ENCODE assay signal across 9 mouse cellular contexts in the genomic region with DNA sequence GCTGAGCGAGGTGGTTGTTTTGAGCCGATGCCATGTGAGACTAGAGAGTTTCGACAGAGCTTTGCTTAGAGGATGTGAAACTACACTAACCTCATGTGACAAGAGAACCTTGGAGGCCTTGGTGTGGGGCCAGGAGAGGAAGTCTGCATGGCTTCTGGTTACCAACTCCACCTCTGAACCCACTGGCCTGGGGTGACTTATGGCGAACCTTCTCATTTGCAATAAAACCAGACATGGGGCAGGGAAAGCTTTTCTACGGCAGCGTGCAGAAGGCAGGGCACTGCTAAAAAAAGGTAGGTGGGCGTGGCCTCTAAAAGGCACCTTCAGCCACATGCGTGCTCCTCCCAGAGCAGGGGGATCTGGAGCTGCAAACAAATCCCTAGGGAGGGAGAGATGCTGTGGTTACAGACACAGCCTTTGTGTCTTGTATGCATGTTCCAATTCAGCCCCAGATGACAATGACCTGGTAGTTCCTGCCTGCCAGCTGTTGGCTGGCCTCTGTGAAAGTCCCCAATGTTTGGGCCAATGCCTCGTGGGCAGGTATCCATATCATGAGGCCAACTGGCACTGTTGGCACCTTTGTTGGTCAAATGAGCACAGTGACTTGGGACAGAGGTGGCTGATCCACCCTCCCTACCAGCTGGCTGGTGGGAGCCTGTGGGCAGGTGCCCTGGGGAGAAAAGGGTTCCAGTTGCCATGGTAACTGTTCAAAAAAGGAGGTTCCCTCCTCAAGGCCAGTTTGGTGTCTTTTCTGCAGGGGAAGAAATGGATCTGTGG.
DNase-seq lines count a peak whose midpoint lies in the region; ATAC-seq and TF ChIP-seq lines count a peak whose summit lies in the region.
"Had no signal": no experiment of that assay in that cellular context is flagged by ENCODE, and none has a peak within 500 bp of the region (broad histone marks: within the 10 kb centered on the region; RNA-seq: fewer than 3 reads in every experiment).

No protein-coding gene starts in this region.

- H3K27ac ChIP-seq in hindbrain, embryonic 14.5 days: no peak overlapping the region
- H3K27ac ChIP-seq: heart, embryonic 13.5 days had no signal

- in situ Hi-C loops in Patski (cut with MboI; ENCODE audit: low pct_unique_long_range_greater_than_20kb): no loop called here

- no peak for ATAC-seq in Patski
- peak; percentile 20; the same call in 1 of the 2 replicates for ATAC-seq in erythroid progenitor cell, adult 5-6 weeks (replicated peaks; ENCODE audit: low FRiP score, poor library complexity, severe bottlenecking)
- peak; percentile 46; the same call in 1 of the 2 replicates for ATAC-seq in hindbrain, embryonic 14.5 days (ENCODE audit: low FRiP score)
- peak; percentile 92 for ATAC-seq in monocyte, adult 5-6 weeks (replicated peaks; ENCODE audit: insufficient number of reproducible peaks, low FRiP score, low TSS enrichment, poor library complexity, severe bottlenecking)

- peak; percentile 84 to 89 for DNase-seq in cerebellum, postnatal 10 days
- no peak for DNase-seq in cerebellum, adult 18-20 months
- DNase-seq in Patski (ENCODE audit: low read depth, low spot score): peak; percentile 1
- DNase-seq in hindbrain, embryonic 14.5 days (ENCODE audit: low spot score): no peak
- DNase-seq in left cerebral cortex, adult 9 months (ENCODE audit: low spot score in 2 of 2): peak; percentile 35 to 55
- peak; percentile 56 for DNase-seq in thymus, postnatal 0 days (ENCODE audit: low spot score)

- 66% methylated on average over 9 of the region's 9 CpGs for WGBS in hindbrain, embryonic 14.5 days

- POLR2A ChIA-PET in Patski (lab: Charles Lee): interaction anchor here (0.6 to 1.0 kb wide), 4 partner anchors 9 to 511 kb away, joined by 3 to 5 read pairs (median 4); no protein-coding TSS in a partner anchor

- no peaks in the 10 kb centered on the region for H3K27me3 ChIP-seq in Patski
- H3K27me3 ChIP-seq in hindbrain, embryonic 14.5 days (ENCODE audit: control insufficient read depth, insufficient read depth, low read length): no peaks in the 10 kb centered on the region
- H3K27me3 ChIP-seq: heart, embryonic 13.5 days had no signal

- H3K4me2 ChIP-seq in hindbrain, embryonic 14.5 days (replicated peaks): no peak overlapping the region
- H3K4me2 ChIP-seq: heart, embryonic 13.5 days had no signal

- no peak overlapping the region for H3K4me3 ChIP-seq in hindbrain, embryonic 14.5 days (replicated peaks; ENCODE audit: low read length)
- H3K4me3 ChIP-seq: heart, embryonic 13.5 days had no signal

- CTCF ChIA-PET in Patski (lab: Charles Lee): no interaction called here

- no peaks in the 10 kb centered on the region for H3K36me3 ChIP-seq in hindbrain, embryonic 14.5 days (replicated peaks; ENCODE audit: control insufficient read depth, insufficient read depth)
- H3K36me3 ChIP-seq: heart, embryonic 13.5 days had no signal

- H3K9me3 ChIP-seq in hindbrain, embryonic 14.5 days (ENCODE audit: control insufficient read depth, low read length): no peaks in the 10 kb centered on the region
- H3K9me3 ChIP-seq: heart, embryonic 13.5 days had no signal

- no peaks in the 10 kb centered on the region for H3K4me1 ChIP-seq in hindbrain, embryonic 14.5 days (replicated peaks; ENCODE audit: control insufficient read depth, insufficient read depth, low read length)

- H3K9ac ChIP-seq in hindbrain, embryonic 14.5 days: no peak overlapping the region
- H3K9ac ChIP-seq: heart, embryonic 13.5 days had no signal

- TF ChIP-seq CTCF in Patski (IDR thresholded peaks at IDR 0.05): no peak

Comparison
In these comparisons a context has a peak if more than half of its experiments do, and no peak if none do; other contexts are left out.
1. DNase-seq: peak in cerebellum, postnatal 10 days (2 of 2), Patski (single experiment), left cerebral cortex, adult 9 months (2 of 2) and thymus, postnatal 0 days (single experiment); none in cerebellum, adult 18-20 months (0 of 2) and hindbrain, embryonic 14.5 days (single experiment).